Mouse (Mus musculus): Measurements from ENCODE around the gene Cxcl14.

GRCm38 (mm10) chr13:56266435-56266834 is 29.9 kb downstream of the Cxcl14 start:
- TF ChIP-seq CTCF (IDR thresholded peaks at IDR 0.05; ENCODE audit: insufficient read depth, low read depth, low read length): no peak
- TF ChIP-seq POLR2A (IDR thresholded peaks at IDR 0.05; ENCODE audit: insufficient read depth, low read depth, low read length): no peak

Measured in olfactory bulb, adult 2 months (tissue).